Mouse (Mus musculus): ENCODE measurements around the gene Kif20b. TPM values are rescaled to one million over a fixed set of nuclear protein-coding genes. Genes with fewer than 3 reads are reported as not detected.
A peak's percentile ranks its signal among the peaks of the same experiment; 100 is the strongest.

Kif20b gene
- total RNA-seq (2021), result 1 to 10 TPM; 1.1 to 1.3 TPM

GRCm38 (mm10) chr19:34921652-34922602, at the start of gene Kif20b:
Gene Kif20b (plus strand): TSS chr19:34922361.
- intact Hi-C loops (cut with DNase I), result loop anchor here (5.0 to 10.0 kb wide), 2 partner anchors 45 to 257 kb away; partner anchors contain the start of gene Pank1
- peak; percentile 75 for DNase-seq (ENCODE audit: low spot score)

DNA sequence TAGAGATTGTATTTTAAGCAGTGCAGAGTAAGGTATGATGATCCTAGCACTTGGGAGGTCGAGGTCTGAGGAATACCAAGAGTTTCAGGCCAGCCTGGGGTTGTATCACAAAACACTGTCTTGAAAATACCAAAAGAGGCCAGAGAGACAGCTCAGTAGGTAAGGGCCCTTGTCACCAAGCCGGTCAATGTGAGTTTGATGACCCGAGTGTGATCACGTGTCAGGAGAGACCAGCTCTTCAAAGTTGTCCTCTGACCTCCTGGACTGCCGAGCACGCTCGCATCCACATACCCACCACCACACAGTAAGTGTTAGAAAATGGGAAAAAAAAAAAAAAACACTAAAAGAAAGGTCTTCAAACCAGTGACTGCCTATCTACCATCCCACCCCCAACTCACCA, 45.5 kb upstream of the Kif20b start:
- DNase-seq (ENCODE audit: low spot score), result no peak
- intact Hi-C loops (cut with DNase I), result loop anchor here (5.0 to 10.0 kb wide), 2 partner anchors 46 to 352 kb away; partner anchors contain the start of genes Kif20b and Lipa

DNA sequence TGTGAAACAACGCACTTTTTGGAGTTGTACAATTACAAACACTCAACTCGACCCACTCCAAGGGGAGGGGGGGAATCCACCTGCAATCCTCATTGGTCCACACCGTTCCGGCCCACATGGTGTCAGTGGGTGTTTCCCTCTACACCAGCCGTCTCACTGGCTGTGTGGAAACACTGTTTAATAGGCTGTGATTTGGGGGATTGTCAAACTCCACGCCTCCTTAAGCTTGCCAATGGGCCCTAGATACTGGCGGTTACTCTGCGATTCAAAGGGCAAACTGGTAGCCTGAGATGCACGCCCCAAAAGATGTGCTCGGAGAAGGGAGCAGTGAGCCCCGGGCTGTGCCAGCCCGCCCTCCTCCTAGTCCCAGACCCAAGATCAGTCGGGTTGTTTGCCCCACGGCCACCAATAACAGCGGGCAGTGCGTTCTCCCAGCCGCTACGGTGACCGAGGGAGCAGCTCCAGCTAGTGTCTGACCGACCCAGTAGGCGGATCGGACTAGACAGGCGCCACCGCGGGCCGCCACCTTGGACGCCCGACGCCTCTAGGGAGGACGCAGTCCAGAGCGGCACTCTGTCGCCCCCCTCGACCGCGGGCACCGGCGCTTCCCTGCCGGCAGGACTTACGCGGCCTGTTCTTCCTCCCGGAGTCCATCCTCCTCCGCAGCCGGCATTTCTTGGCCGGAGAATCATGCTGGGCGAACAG, 44.1 kb upstream of the Kif20b start:
- peak; percentile 81 for DNase-seq (ENCODE audit: low spot score)
- intact Hi-C loops (cut with DNase I), result loop anchor here (2.0 to 10.0 kb wide), 3 partner anchors 44 to 353 kb away; partner anchors contain the start of genes Kif20b and Lipa

GRCm38 (mm10) chr19:34878603-34879541, 43.3 kb upstream of the Kif20b start, which contains the start of gene Pank1:
Gene Pank1 (minus strand): TSS chr19:34879455.
- peak; percentile 28 for DNase-seq (ENCODE audit: low spot score)
- intact Hi-C loops (cut with DNase I), result loop anchor here (2.0 to 10.0 kb wide), 3 partner anchors 43 to 354 kb away; partner anchors contain the start of genes Kif20b and Lipa

DNA sequence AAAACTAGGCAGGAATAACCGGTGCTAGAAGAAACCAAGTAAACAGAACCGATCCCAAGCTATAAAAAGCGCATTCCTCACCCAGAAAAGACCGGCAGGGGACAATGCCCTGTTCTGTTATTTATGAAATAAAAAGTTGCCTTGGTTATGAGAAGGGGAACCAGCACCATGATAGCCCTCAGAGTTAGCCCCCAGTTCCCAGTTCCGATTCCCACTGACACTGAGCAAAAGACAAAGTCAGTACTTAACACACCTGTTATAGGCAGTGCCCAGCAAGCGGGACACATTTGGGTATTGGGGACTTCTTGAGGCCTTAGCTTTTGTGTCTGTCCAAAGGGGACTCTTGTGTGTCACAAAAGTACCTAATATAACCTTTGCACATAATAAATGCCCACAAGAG, 42.5 kb upstream of the Kif20b start:
- intact Hi-C loops (cut with DNase I), result loop anchor here (2.0 to 10.0 kb wide), 3 partner anchors 43 to 355 kb away; partner anchors contain the start of genes Kif20b and Lipa
- DNase-seq (ENCODE audit: low spot score), result no peak

DNA sequence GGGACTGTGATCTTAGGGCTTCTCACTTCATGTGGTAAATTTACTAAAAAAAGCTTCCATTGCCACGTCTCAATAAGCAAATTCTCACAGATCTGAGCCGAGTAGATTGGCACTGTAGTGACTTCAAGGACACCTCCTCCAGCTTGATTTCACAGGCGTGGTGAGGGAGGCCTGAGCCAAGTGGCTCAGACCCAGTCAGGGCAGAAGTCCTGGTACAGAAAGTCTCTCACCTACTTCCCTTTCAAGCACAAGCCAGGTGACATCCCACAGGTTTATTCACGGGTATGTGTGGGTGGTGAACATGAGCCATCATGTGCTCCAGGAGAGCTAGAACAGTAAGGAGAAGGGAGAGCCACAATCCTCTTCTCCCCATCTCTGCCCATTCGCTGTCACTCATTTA, 41.0 kb upstream of the Kif20b start:
- intact Hi-C loops (cut with DNase I), result no loop called here

GRCm38 (mm10) chr19:34882443-34882842, 39.7 kb upstream of the Kif20b start:
- intact Hi-C loops (cut with DNase I), result no loop called here
- DNase-seq (ENCODE audit: low spot score), result no peak

More for the DNA sequence above, 41.0 kb upstream of the Kif20b start:
- DNase-seq (ENCODE audit: low spot score), result no peak

- DNase-seq (ENCODE audit: low spot score), result no peak
- intact Hi-C loops (cut with DNase I), result no loop called here
These were observed 38.5 kb upstream of the Kif20b start for GRCm38 (mm10) chr19:34883526-34884224.

DNA sequence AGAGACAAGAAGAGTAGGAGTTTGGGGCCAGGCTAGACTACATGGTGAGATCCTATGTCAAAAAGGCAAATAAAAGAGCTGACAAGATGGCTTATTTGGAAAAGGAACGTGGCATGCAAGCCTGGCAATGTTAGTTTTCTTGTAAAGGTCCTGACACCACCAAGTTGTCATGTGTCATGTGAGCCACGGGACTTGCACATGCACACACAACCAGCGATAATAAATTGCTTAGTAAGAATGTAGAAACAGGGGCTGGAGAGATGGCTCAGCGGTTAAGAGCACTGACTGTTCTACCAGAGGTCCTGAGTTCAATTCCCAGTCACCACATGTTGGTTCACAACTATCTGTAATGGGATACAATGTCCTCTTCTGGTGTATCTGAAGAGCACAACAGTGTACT, 35.8 kb upstream of the Kif20b start:
- no peak for DNase-seq (ENCODE audit: low spot score)
- intact Hi-C loops (cut with DNase I), result no loop called here

DNA sequence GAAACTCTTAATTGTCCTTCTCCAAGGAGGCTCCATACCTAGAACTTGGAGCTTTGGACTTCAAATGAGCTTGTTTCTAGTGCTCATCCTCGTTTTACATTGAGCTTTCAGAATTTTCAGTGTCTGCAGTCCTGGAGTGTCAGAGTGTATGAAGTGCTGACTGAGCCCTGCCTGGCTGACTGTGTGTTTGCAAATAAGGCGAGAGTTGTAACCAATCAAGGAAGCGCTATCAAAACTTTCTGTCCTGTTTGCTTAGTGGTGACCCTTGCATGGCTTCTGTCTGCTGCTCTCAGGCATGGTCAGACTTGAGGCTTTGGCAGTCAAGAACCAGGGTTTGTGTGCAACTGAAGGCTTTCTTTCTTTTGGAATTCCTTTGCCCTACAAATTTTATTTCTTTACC, 31.2 kb upstream of the Kif20b start:
- intact Hi-C loops (cut with DNase I), result no loop called here
- no peak for DNase-seq (ENCODE audit: low spot score)

DNA sequence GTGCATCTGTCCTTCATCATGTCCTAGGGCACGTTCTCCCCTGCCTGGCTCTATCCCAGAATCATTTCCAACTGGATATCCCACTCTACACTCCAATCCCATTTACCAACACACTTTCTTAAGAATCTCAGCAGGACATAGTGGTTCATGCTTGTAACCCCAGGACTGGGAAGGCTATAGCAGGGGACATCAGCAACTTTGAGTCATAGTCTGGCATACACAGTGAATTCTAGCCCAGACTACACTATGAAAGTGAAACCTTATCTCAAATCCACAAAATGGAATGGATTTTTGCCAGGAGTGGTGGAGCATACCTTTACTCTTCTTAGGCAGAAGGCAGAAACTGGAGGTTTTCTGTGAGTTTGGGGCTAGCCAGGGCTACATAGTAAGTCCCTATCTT, 30.6 kb upstream of the Kif20b start:
- intact Hi-C loops (cut with DNase I), result no loop called here
- no peak for DNase-seq (ENCODE audit: low spot score)

- DNase-seq (ENCODE audit: low spot score), result no peak
- intact Hi-C loops (cut with DNase I), result no loop called here
These were observed 27.1 kb upstream of the Kif20b start for GRCm38 (mm10) chr19:34895082-34895481.

DNA sequence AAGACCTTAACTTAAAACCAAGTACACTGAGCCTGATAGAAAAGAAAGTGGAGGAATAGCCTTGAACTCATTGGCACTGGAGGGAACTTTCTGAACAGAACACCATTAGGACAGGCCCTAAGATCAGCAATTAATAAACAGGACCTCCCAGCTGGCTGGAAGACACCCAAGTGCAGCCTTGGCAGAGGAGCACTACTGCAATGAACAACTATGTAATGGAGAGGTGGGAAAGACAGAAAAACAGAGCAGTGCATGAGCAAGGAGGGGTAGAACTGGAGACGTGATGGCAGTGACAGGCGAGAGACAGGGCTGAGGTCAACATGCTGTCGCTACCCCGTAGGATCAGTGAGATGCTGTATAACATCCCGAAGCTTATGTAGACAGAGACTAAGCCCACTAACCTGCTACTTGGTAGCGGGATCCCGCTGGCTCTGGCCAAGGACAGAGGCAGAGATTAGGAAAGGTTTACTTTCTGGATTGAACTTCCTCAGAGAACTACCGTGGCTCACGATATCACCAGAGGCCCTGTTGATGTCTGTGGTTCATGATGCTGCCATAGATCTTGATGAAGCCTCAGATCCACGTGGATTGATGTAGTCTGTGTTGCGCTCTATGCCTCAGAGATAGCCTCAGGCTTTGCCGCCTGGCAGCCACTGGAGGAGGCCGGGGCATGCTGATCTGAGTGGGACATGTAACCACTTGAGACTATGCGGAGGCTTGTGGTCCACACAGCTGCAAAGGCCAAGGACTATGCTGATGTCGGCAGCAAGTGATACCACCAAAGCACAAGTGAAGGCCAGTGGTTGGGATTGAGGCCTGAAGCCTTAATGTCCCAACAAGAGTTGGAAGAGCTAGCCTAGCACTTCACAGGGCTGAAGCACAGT, 24.8 kb upstream of the Kif20b start:
- no peak for DNase-seq (ENCODE audit: low spot score)
- intact Hi-C loops (cut with DNase I), result no loop called here

DNA sequence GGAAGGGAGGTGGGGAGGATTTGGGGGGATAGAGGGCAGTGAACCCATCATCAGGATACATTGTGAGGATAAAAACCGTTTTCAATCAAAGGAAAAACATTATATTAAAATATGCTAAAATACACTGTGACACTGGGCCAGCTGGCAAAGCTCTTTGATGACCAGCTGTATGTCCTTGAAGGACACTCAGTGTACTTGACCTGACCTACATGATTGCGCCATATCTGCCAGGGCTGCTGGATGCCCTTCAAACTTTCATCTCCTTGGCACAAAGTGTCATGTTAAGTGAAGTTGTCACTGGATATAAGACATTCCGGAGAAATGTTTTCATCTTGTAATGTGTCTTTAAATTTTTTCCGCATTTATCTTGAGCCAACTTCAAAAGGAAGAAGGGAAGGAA, 23.2 kb upstream of the Kif20b start:
- intact Hi-C loops (cut with DNase I), result no loop called here
- no peak for DNase-seq (ENCODE audit: low spot score)

DNA sequence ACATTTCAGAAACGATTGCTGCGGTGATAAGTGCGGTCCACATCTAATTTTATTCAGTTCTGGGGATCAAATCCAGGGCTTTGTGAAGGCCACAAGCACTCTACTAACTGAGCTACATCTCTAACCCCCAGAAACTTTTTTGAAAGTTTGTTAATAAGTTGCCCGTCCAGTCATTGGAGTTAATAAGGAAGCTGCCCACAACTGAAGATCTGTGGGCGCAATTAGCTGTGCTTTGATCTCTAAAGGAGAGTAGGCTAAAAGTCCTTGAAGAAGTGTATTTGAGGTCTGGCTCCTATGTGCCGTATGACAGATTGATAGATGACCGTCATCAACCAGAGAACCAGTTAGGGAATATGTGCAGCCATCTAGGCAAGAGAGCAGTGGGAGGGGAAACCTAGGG, 20.9 kb upstream of the Kif20b start:
- no peak for DNase-seq (ENCODE audit: low spot score)
- intact Hi-C loops (cut with DNase I), result no loop called here

DNA sequence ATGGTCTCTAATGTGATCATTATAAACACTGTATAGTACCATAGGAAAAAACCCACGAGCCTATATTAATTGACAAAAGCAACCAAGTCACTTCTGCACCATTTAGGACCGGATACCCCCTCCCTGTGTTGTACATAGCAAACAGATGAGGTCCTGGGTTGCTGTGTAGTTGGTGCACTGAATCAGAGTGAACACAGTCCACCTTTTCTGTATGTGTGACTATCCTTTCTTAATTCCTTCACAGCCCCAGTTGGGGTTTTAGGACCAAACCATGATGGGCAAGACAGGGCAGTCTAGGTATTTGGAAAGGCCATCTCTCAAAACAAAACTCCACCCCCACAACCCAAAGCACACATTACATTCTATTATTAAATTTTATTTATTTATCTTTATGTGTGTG, 20.4 kb upstream of the Kif20b start:
- no peak for DNase-seq (ENCODE audit: low spot score)
- intact Hi-C loops (cut with DNase I), result no loop called here

- no peak for DNase-seq (ENCODE audit: low spot score)
- intact Hi-C loops (cut with DNase I), result no loop called here
These were observed 18.1 kb upstream of the Kif20b start for GRCm38 (mm10) chr19:34904032-34904431.

DNA sequence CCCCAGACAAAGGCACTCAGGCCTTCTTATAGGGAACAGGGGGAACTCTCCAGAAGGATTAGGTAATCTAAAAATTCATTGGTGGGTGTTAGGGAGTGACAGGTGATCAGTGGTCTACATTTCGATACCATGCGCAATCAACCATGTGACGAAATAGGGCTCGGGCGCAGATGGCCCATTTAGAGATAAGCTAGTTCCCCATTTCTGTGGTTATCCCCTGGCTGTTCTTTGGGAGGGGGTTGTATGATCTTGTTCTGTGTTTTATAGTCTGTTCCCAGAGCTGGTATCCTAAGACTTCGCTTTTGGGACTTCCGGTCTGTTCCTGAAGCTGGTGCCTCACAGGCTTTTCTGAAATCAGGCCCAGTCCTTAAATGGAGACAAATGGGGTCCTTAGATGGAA, 16.7 kb upstream of the Kif20b start:
- DNase-seq (ENCODE audit: low spot score), result no peak
- intact Hi-C loops (cut with DNase I), result no loop called here
